Mouse (Mus musculus) lung, postnatal 0 days (tissue): Measurements from ENCODE around the gene Gnb4. TPM values are rescaled to one million over a fixed set of nuclear protein-coding genes. Genes with fewer than 3 reads are reported as not detected.
A peak's percentile ranks its signal among the peaks of the same experiment; 100 is the strongest.

Source experiments
- ATAC-seq: fragments of 200-750 bp; cut with Nextera tagmentation; 2 replicates; pipeline ENCODE4 v1.8.0; 2017; ENCODE audit warnings: moderate library complexity
- DNase-seq: peaks from one replicate; pipeline ENCODE4 v3.0.0-alpha.2; 2016; ENCODE audit warnings: low spot score
- H3K27ac ChIP-seq: fragments of 300-500 bp; sonication (generic); 2 replicates; pipeline ENCODE4 v1.5.1; 2014; ENCODE audit warnings: antibody characterized with exemption, mild to moderate bottlenecking, low read length, mixed read lengths
- H3K27me3 ChIP-seq: fragments of 300-500 bp; sonication (generic); replicated peaks from 2 replicates; pipeline ENCODE4 v1.6.1; 2014; ENCODE audit warnings: low read length, mixed read lengths; ENCODE audit not compliant: insufficient read depth
- H3K36me3 ChIP-seq: fragments of 300-500 bp; sonication (generic); 2 replicates; pipeline ENCODE4 v1.6.1; 2014; ENCODE audit warnings: low read length, mixed read lengths; ENCODE audit not compliant: insufficient read depth
- H3K4me1 ChIP-seq: fragments of 300-500 bp; sonication (generic); 2 replicates; pipeline ENCODE4 v1.6.1; 2014; ENCODE audit warnings: antibody characterized with exemption, low read depth, low read length, mixed read lengths; ENCODE audit not compliant: insufficient read depth
- H3K4me2 ChIP-seq: fragments of 300-500 bp; sonication (generic); replicated peaks from 2 replicates; pipeline ENCODE4 v1.6.1; 2014; ENCODE audit warnings: low read depth, mild to moderate bottlenecking, low read length, moderate library complexity, mixed read lengths
- H3K4me3 ChIP-seq: fragments of 300-500 bp; sonication (generic); 2 replicates; pipeline ENCODE4 v1.5.1; 2014; ENCODE audit warnings: low read depth, low read length
- H3K9ac ChIP-seq: fragments of 300-500 bp; sonication (generic); replicated peaks from 2 replicates; pipeline ENCODE4 v1.6.1; 2014; ENCODE audit warnings: low read depth, mild to moderate bottlenecking
- H3K9me3 ChIP-seq: fragments of 300-500 bp; sonication (generic); 2 replicates; pipeline ENCODE4 v1.6.1; 2016; ENCODE audit warnings: low read length, mixed read lengths
- CTCF ChIP-seq: IDR thresholded peaks from 2 replicates; pipeline ENCODE4 v1.5.1; 2016; ENCODE audit warnings: antibody characterized with exemption, mild to moderate bottlenecking
- EP300 ChIP-seq: IDR thresholded peaks from 2 replicates; pipeline ENCODE4 v1.6.1; 2016; ENCODE audit warnings: antibody characterized with exemption, mild to moderate bottlenecking, control low read depth
- WGBS: fragments of 180-500 bp; shearing (Covaris S2); extraction: QIAGEN DNeasy Blood & Tissue Kit; methylation state at CpG from one replicate; pipeline ENCODE4 v1.1.7; 2014; 5-methylcytosine and 5-hydroxymethylcytosine counted together
- polyA plus RNA-seq: library from polyadenylated mRNA; unstranded; fragments of >200 nt; fragmentation: Nextera tagmentation; extraction: Ambion mirVana; gene quantifications from 2 replicates; pipeline ENCODE4 v1.2.1, GENCODE M21; 2015

The Gnb4 gene
- polyA plus RNA-seq, 1 experiment from 2014 or later, result 109 TPM

GRCm38 (mm10) chr3:32617053-32617642 lies 763 bp upstream of the Gnb4 start:
- WGBS, result 11% methylated on average over 16 of the region's 16 CpGs
- ATAC-seq, result peak; percentile 76
- DNase-seq, result peak; percentile 66
- Histone ChIP-seq H3K9me3 (no peaks in the 10 kb centered on the region), H3K4me3 (peak overlapping the region; percentile 67), H3K27me3 (no peaks in the 10 kb centered on the region), H3K36me3 (no peaks in the 10 kb centered on the region), H3K4me1 (peaks cover 5% of the 10 kb centered on the region; the same call in 1 of the 2 replicates), H3K27ac (peak overlapping the region; percentile 88), H3K9ac (peak overlapping the region; percentile 56; the same call in 1 of the 2 replicates), H3K4me2 (peak overlapping the region; percentile 71)
- TF ChIP-seq EP300 (peak; percentile 42), CTCF (no peak)

- Histone ChIP-seq H3K4me3 (peak overlapping the region; percentile 67), H3K4me1 (peaks cover 5% of the 10 kb centered on the region; the same call in 1 of the 2 replicates), H3K9ac (peak overlapping the region; percentile 56), H3K36me3 (no peaks in the 10 kb centered on the region), H3K9me3 (no peaks in the 10 kb centered on the region), H3K27ac (peak overlapping the region; percentile 88), H3K27me3 (no peaks in the 10 kb centered on the region), H3K4me2 (peak overlapping the region; percentile 71)
- WGBS, result 6% methylated on average over 14 of the region's 14 CpGs
- DNase-seq (no peak), ATAC-seq (peak; percentile 30; the same call in 1 of the 2 replicates)
- no peak for TF ChIP-seq CTCF
- TF ChIP-seq EP300, result no peak
Measured at GRCm38 (mm10) chr3:32616006-32616330, 417 bp downstream of the Gnb4 start.

GRCm38 (mm10) chr3:32615376-32615775 lies 1.0 kb downstream of the Gnb4 start:
- peak overlapping the region; percentile 71 for H3K4me2 ChIP-seq
- DNase-seq (peak; percentile 66), ATAC-seq (no peak)
- no peaks in the 10 kb centered on the region for H3K36me3 ChIP-seq
- TF ChIP-seq EP300, result no peak
- H3K9ac ChIP-seq, result peak overlapping the region; percentile 26; the same call in 1 of the 2 replicates
- WGBS, result 22% methylated on average over 5 of the region's 5 CpGs
- H3K27ac ChIP-seq, result no peak overlapping the region
- H3K4me1 ChIP-seq, result peaks cover 5% of the 10 kb centered on the region; the same call in 1 of the 2 replicates
- H3K27me3 ChIP-seq, result no peaks in the 10 kb centered on the region
- H3K4me3 ChIP-seq, result peak overlapping the region; percentile 67
- no peaks in the 10 kb centered on the region for H3K9me3 ChIP-seq

- DNase-seq (no peak), ATAC-seq (no peak)
- Histone ChIP-seq H3K4me2 (peak overlapping the region; percentile 27; the same call in 1 of the 2 replicates), H3K27ac (no peak overlapping the region), H3K9me3 (no peaks in the 10 kb centered on the region), H3K4me3 (peak overlapping the region; percentile 67; the same call in 1 of the 2 replicates), H3K27me3 (no peaks in the 10 kb centered on the region), H3K36me3 (no peaks in the 10 kb centered on the region), H3K4me1 (peaks cover 5% of the 10 kb centered on the region; the same call in 1 of the 2 replicates), H3K9ac (no peak overlapping the region)
- 53% methylated on average over 2 of the region's 2 CpGs for WGBS
- TF ChIP-seq EP300 (no peak), CTCF (no peak)
Measured at GRCm38 (mm10) chr3:32614786-32615185, 1.6 kb downstream of the Gnb4 start.

GRCm38 (mm10) chr3:32611606-32612170 lies 4.7 kb downstream of the Gnb4 start:
- H3K9ac ChIP-seq, result no peak overlapping the region
- peak; percentile 8 for DNase-seq
- H3K36me3 ChIP-seq, result no peaks in the 10 kb centered on the region
- H3K4me2 ChIP-seq, result no peak overlapping the region
- no peak for ATAC-seq
- no peaks in the 10 kb centered on the region for H3K9me3 ChIP-seq
- no peak overlapping the region for H3K4me3 ChIP-seq
- H3K27ac ChIP-seq, result no peak overlapping the region
- 51% methylated on average over 11 of the region's 11 CpGs for WGBS
- H3K4me1 ChIP-seq, result peaks cover 5% of the 10 kb centered on the region; the same call in 1 of the 2 replicates
- H3K27me3 ChIP-seq, result no peaks in the 10 kb centered on the region
- TF ChIP-seq EP300, result no peak
- TF ChIP-seq CTCF, result no peak

- DNase-seq (peak; percentile 79), ATAC-seq (peak; percentile 71)
- H3K27ac ChIP-seq, result no peak overlapping the region
- H3K4me3 ChIP-seq, result no peak overlapping the region
- no peaks in the 10 kb centered on the region for H3K36me3 ChIP-seq
- H3K9me3 ChIP-seq, result no peaks in the 10 kb centered on the region
- WGBS, result 27% methylated on average over 7 of the region's 7 CpGs
- H3K4me2 ChIP-seq, result no peak overlapping the region
- H3K9ac ChIP-seq, result no peak overlapping the region
- no peaks in the 10 kb centered on the region for H3K27me3 ChIP-seq
- TF ChIP-seq EP300, result no peak
- peak; percentile 86 for TF ChIP-seq CTCF
- peaks cover 5% of the 10 kb centered on the region; the same call in 1 of the 2 replicates for H3K4me1 ChIP-seq
Measured at GRCm38 (mm10) chr3:32610560-32610959, 5.8 kb downstream of the Gnb4 start.
